Mouse (Mus musculus): ENCODE results near the gene Maml2.

DNA sequence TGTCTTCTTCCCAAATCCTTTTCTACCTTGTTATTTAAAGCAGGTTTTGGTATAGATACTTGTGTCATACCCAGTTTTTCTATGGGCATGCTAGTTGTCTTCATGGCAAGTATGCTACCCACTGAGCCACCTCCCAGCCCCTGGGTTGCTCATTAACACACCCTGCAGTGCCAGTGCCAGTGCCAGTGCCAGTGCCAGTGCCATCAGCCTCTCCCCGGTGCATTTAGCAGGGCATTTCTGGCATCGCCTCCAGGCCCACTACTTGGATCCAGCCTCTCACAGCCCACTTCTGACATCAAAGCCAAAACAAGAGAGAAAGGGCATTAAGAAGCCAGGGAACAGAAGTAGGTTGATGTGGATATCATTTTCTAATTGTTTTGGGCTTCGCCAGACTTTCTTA lies 133.9 kb downstream of the Maml2 start:
- TF ChIP-seq CTCF (IDR thresholded peaks at IDR 0.05; ENCODE audit: low read depth) (no peak), EP300 (IDR thresholded peaks at IDR 0.05; ENCODE audit: low read depth) (no peak)
